In genomic region chr15:102885803-102886202, GRCm38 (mm10) we compare ENCODE assay signal across 42 mouse cellular contexts. TPM values are rescaled to one million over a fixed set of nuclear protein-coding genes. Genes with fewer than 3 reads are reported as not detected.
"Had no signal": no experiment of that assay in that cellular context is flagged by ENCODE, and none has a peak within 500 bp of the region (broad histone marks: within the 10 kb centered on the region; RNA-seq: fewer than 3 reads in every experiment).

No protein-coding gene starts in this region.

- DNase-seq: gastrocnemius, adult 2 months; gastrocnemius, postnatal 10 days; gastrocnemius, postnatal 25 days; heart, adult 2 months; heart, postnatal 10 days; heart, postnatal 4 days; kidney, adult 18-20 months; kidney, adult 8-10 months; kidney, postnatal 10 days; kidney, postnatal 25 days; kidney, postnatal 4 days; layer of hippocampus, adult 9-11 months; layer of hippocampus, postnatal 36 days; left cerebral cortex, postnatal 4 days had no signal

- H3K27me3 ChIP-seq: limb, embryonic 15.5 days had no signal

- H3K4me1 ChIP-seq: heart, embryonic 10.5 days; heart, embryonic 12.5 days; hindbrain, embryonic 10.5 days; hindbrain, embryonic 12.5 days; intestine, embryonic 15.5 days; limb, embryonic 13.5 days; limb, embryonic 15.5 days; liver, embryonic 12.5 days had no signal

- H3K4me2 ChIP-seq: heart, embryonic 12.5 days; hindbrain, embryonic 12.5 days; hindbrain, embryonic 14.5 days; intestine, embryonic 15.5 days; limb, embryonic 13.5 days; limb, embryonic 15.5 days; liver, embryonic 12.5 days had no signal

- H3K4me3 ChIP-seq: gastrocnemius, adult 2 months; heart, adult 2 months; heart, embryonic 10.5 days; heart, embryonic 12.5 days; hindbrain, embryonic 10.5 days; hindbrain, embryonic 12.5 days; intestine, embryonic 15.5 days; layer of hippocampus, adult 2 months; limb, embryonic 13.5 days; limb, embryonic 15.5 days; liver, embryonic 12.5 days had no signal

- H3K27ac ChIP-seq: gastrocnemius, adult 2 months; heart, adult 2 months; heart, embryonic 10.5 days; hindbrain, embryonic 10.5 days; hindbrain, embryonic 12.5 days; hindbrain, embryonic 14.5 days; intestine, embryonic 15.5 days; layer of hippocampus, adult 2 months; limb, embryonic 13.5 days; limb, embryonic 15.5 days; liver, embryonic 12.5 days; liver, embryonic 14.5 days had no signal

- H3K36me3 ChIP-seq: heart, embryonic 10.5 days; heart, embryonic 12.5 days; hindbrain, embryonic 10.5 days; hindbrain, embryonic 12.5 days; intestine, embryonic 15.5 days; limb, embryonic 13.5 days; limb, embryonic 15.5 days; liver, embryonic 12.5 days had no signal

- ATAC-seq: hindbrain, embryonic 16.5 days; inflammation-experienced regulatory T-cells, adult 6 months; intestine, embryonic 15.5 days; intestine, postnatal 0 days; liver, embryonic 12.5 days had no signal

- H3K9me3 ChIP-seq: heart, embryonic 10.5 days; heart, embryonic 12.5 days; hindbrain, embryonic 10.5 days; hindbrain, embryonic 12.5 days; intestine, embryonic 15.5 days; limb, embryonic 13.5 days; limb, embryonic 15.5 days; liver, embryonic 12.5 days had no signal

- H3K9ac ChIP-seq: heart, embryonic 12.5 days; hindbrain, embryonic 12.5 days; hindbrain, embryonic 14.5 days; intestine, embryonic 15.5 days; limb, embryonic 13.5 days; limb, embryonic 15.5 days; liver, embryonic 12.5 days; liver, embryonic 14.5 days had no signal

RNA-seq across cellular contexts. Expression of gene Hoxc13, which starts 35.1 kb away (rescaled TPM):
- total RNA-seq: gastrocnemius, adult 2 months; gastrocnemius, postnatal 10 days; gastrocnemius, postnatal 25 days; gastrocnemius, postnatal 4 days; granulocyte monocyte progenitor cell, adult 5-6 weeks; heart, adult 2 months; heart, postnatal 10 days; heart, postnatal 25 days; heart, postnatal 4 days; layer of hippocampus, adult 2 months; layer of hippocampus, postnatal 14 days; layer of hippocampus, postnatal 36 days; left cerebral cortex, adult 18-20 months; left cerebral cortex, adult 8-10 months; left cerebral cortex, postnatal 10 days; left cerebral cortex, postnatal 25 days; left cerebral cortex, postnatal 4 days; liver, adult 2 months had no signal
- polyA plus RNA-seq: heart, adult 2 months; heart, embryonic 10.5 days; heart, embryonic 14.5 days; heart, embryonic 16.5 days; hindbrain, embryonic 14.5 days; hindbrain, embryonic 16.5 days; inflammation-experienced regulatory T-cells, adult 6 months; intestine, embryonic 15.5 days; intestine, postnatal 0 days; kidney, embryonic 14.5 days; kidney, embryonic 16.5 days; liver, adult 2 months; liver, embryonic 12.5 days; liver, embryonic 14.5 days; liver, embryonic 16.5 days had no signal

RNA-seq across cellular contexts. Expression of gene Hoxc12, which starts 50.8 kb away (rescaled TPM):
- total RNA-seq: gastrocnemius, adult 2 months; gastrocnemius, postnatal 10 days; gastrocnemius, postnatal 25 days; gastrocnemius, postnatal 4 days; granulocyte monocyte progenitor cell, adult 5-6 weeks; heart, adult 2 months; heart, postnatal 10 days; heart, postnatal 25 days; heart, postnatal 4 days; layer of hippocampus, adult 2 months; layer of hippocampus, postnatal 14 days; layer of hippocampus, postnatal 36 days; left cerebral cortex, adult 18-20 months; left cerebral cortex, adult 8-10 months; left cerebral cortex, postnatal 10 days; left cerebral cortex, postnatal 25 days; left cerebral cortex, postnatal 4 days; liver, adult 2 months had no signal
- polyA plus RNA-seq: heart, adult 2 months; heart, embryonic 10.5 days; heart, embryonic 12.5 days; heart, embryonic 14.5 days; heart, embryonic 16.5 days; hindbrain, embryonic 10.5 days; hindbrain, embryonic 12.5 days; hindbrain, embryonic 14.5 days; hindbrain, embryonic 16.5 days; inflammation-experienced regulatory T-cells, adult 6 months; intestine, embryonic 15.5 days; intestine, postnatal 0 days; kidney, embryonic 14.5 days; kidney, embryonic 16.5 days; liver, adult 2 months; liver, embryonic 12.5 days; liver, embryonic 14.5 days; liver, embryonic 16.5 days had no signal
